Mouse (Mus musculus): Measurements from ENCODE around the gene Lamb3. TPM values are rescaled to one million over a fixed set of nuclear protein-coding genes. Genes with fewer than 3 reads are reported as not detected.

Lamb3 gene
- total RNA-seq, 1 experiment from 2014 or later, result 0.76 TPM

GRCm38 (mm10) chr1:193389505-193389904 is 182.0 kb downstream of the Lamb3 start:
- DNase-seq, result no peak

GRCm38 (mm10) chr1:193390004-193390403 is 182.5 kb downstream of the Lamb3 start:
- no peak for DNase-seq

DNA sequence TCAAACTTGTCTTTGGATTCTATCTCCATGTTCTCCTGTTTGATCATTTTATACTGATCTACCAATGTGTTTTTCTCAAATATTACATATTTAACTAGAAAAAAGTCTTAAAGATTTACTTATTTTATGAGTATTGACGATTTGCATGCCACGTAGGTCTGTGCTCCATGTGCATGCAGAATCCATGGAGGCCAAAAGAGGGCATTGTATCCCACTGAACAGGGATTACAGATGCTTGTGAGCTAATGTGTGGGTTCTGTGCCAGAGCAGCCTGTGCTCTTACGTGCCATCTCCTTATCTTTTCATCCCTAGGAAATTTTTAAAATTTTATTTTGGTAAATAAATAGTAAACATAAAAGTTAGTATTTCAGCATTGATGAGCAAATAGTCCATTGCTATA is 184.8 kb downstream of the Lamb3 start:
- DNase-seq, result no peak

Other genes with a start within 250 kb of the Lamb3 start
- 8.8 and 12.8 TPM in 2 replicates for gene Syt14, start 171.9 kb upstream of the Lamb3 start, total RNA-seq (2021)
- gene Diexf, start 77.4 kb upstream of the Lamb3 start, total RNA-seq (2021), result 23.3 and 23.4 TPM in 2 replicates
- gene Irf6, start 54.6 kb upstream of the Lamb3 start, total RNA-seq (2021), result 0.18 and 0.38 TPM in 2 replicates
- gene A130010J15Rik, start 39.7 kb upstream of the Lamb3 start, total RNA-seq (2021), result 1.6 and 4.9 TPM in 2 replicates
- 1.5 and 3.4 TPM in 2 replicates for gene Traf3ip3, start 6.0 kb upstream of the Lamb3 start, total RNA-seq (2021)
- gene Hsd11b1, start 56.4 kb downstream of the Lamb3 start, total RNA-seq (2021), result 71.0 and 74.2 TPM in 2 replicates
- gene G0s2, start 65.5 kb downstream of the Lamb3 start, total RNA-seq (2021), result 62.3 and 98.6 TPM in 2 replicates
- gene Camk1g, start 162.6 kb downstream of the Lamb3 start, total RNA-seq (2021), result 0.12 TPM in 1 of 2 replicates, not detected in the other

Measured in adrenal gland, postnatal 25 days (tissue).